Mouse (Mus musculus): ENCODE data around the gene Frmpd1.

- no peak for TF ChIP-seq POLR2A (IDR thresholded peaks at IDR 0.05; ENCODE audit: borderline replicate concordance, extremely low read depth, insufficient read depth, insufficient read length, poor library complexity, severe bottlenecking)
- no peak for TF ChIP-seq CTCF (IDR thresholded peaks at IDR 0.05; ENCODE audit: borderline replicate concordance, extremely low read depth, insufficient read depth, insufficient read length)
Observed at GRCm38 (mm10) chr4:45267883-45268282, 83.2 kb downstream of the Frmpd1 start.
